Mouse (Mus musculus) lung, postnatal 0 days (tissue): ENCODE data around the gene Bcdin3d. TPM values are rescaled to one million over a fixed set of nuclear protein-coding genes. Genes with fewer than 3 reads are reported as not detected.

Source experiments
- ATAC-seq: fragments of 200-750 bp; cut with Nextera tagmentation; 2 replicates; pipeline ENCODE4 v1.8.0; 2017; ENCODE audit warnings: moderate library complexity
- DNase-seq: peaks from one replicate; pipeline ENCODE4 v3.0.0-alpha.2; 2016; ENCODE audit warnings: low spot score
- H3K27ac ChIP-seq: fragments of 300-500 bp; sonication (generic); 2 replicates; pipeline ENCODE4 v1.5.1; 2014; ENCODE audit warnings: antibody characterized with exemption, mild to moderate bottlenecking, low read length, mixed read lengths
- H3K27me3 ChIP-seq: fragments of 300-500 bp; sonication (generic); replicated peaks from 2 replicates; pipeline ENCODE4 v1.6.1; 2014; ENCODE audit warnings: low read length, mixed read lengths; ENCODE audit not compliant: insufficient read depth
- H3K36me3 ChIP-seq: fragments of 300-500 bp; sonication (generic); 2 replicates; pipeline ENCODE4 v1.6.1; 2014; ENCODE audit warnings: low read length, mixed read lengths; ENCODE audit not compliant: insufficient read depth
- H3K4me1 ChIP-seq: fragments of 300-500 bp; sonication (generic); 2 replicates; pipeline ENCODE4 v1.6.1; 2014; ENCODE audit warnings: antibody characterized with exemption, low read depth, low read length, mixed read lengths; ENCODE audit not compliant: insufficient read depth
- H3K4me2 ChIP-seq: fragments of 300-500 bp; sonication (generic); replicated peaks from 2 replicates; pipeline ENCODE4 v1.6.1; 2014; ENCODE audit warnings: low read depth, mild to moderate bottlenecking, low read length, moderate library complexity, mixed read lengths
- H3K4me3 ChIP-seq: fragments of 300-500 bp; sonication (generic); 2 replicates; pipeline ENCODE4 v1.5.1; 2014; ENCODE audit warnings: low read depth, low read length
- H3K9ac ChIP-seq: fragments of 300-500 bp; sonication (generic); replicated peaks from 2 replicates; pipeline ENCODE4 v1.6.1; 2014; ENCODE audit warnings: low read depth, mild to moderate bottlenecking
- H3K9me3 ChIP-seq: fragments of 300-500 bp; sonication (generic); 2 replicates; pipeline ENCODE4 v1.6.1; 2016; ENCODE audit warnings: low read length, mixed read lengths
- CTCF ChIP-seq: IDR thresholded peaks from 2 replicates; pipeline ENCODE4 v1.5.1; 2016; ENCODE audit warnings: antibody characterized with exemption, mild to moderate bottlenecking
- EP300 ChIP-seq: IDR thresholded peaks from 2 replicates; pipeline ENCODE4 v1.6.1; 2016; ENCODE audit warnings: antibody characterized with exemption, mild to moderate bottlenecking, control low read depth
- WGBS: fragments of 180-500 bp; shearing (Covaris S2); extraction: QIAGEN DNeasy Blood & Tissue Kit; methylation state at CpG from one replicate; pipeline ENCODE4 v1.1.7; 2014; 5-methylcytosine and 5-hydroxymethylcytosine counted together
- polyA plus RNA-seq: library from polyadenylated mRNA; unstranded; fragments of >200 nt; fragmentation: Nextera tagmentation; extraction: Ambion mirVana; gene quantifications from 2 replicates; pipeline ENCODE4 v1.2.1, GENCODE M21; 2015

Bcdin3d gene
- polyA plus RNA-seq, 1 experiment from 2014 or later = 11.5 TPM

DNA sequence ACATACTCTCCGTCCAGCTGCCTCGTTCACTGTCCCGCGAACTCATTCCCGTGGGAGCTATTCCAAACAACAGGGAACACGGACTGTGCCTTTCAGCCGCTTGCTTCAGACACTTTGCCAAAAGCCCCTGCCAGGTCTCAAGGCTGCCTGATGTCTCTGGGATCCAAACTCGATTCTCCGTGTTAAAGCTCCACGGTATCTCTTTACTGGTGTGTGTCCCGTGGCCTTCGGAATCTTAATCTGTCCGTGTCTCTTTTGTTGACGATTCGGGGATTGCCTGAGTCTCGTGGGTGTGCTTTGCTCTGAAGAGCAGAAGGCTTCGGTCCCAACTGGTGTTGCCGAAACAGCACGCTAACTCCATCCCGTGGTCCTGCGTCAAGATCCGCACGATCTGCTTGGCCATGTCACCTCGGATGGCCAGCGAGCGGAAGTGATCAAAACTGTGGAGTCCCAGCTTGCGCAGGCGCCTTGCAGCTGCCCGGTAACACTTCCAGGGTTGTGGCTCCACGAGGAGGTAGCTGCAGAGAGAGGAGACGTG, 4.2 kb downstream of the Bcdin3d start:
- Histone ChIP-seq H3K9me3 (no peaks in the 10 kb centered on the region), H3K9ac (no peak overlapping the region), H3K4me3 (no peak overlapping the region), H3K36me3 (no peaks in the 10 kb centered on the region), H3K4me2 (no peak overlapping the region), H3K27me3 (no peaks in the 10 kb centered on the region), H3K27ac (no peak overlapping the region), H3K4me1 (peaks cover 4% of the 10 kb centered on the region; the same call in 1 of the 2 replicates)
- 83% methylated on average over 31 of the region's 31 CpGs for WGBS
- DNase-seq (no peak), ATAC-seq (no peak)
- TF ChIP-seq EP300 = no peak
- no peak for TF ChIP-seq CTCF

DNA sequence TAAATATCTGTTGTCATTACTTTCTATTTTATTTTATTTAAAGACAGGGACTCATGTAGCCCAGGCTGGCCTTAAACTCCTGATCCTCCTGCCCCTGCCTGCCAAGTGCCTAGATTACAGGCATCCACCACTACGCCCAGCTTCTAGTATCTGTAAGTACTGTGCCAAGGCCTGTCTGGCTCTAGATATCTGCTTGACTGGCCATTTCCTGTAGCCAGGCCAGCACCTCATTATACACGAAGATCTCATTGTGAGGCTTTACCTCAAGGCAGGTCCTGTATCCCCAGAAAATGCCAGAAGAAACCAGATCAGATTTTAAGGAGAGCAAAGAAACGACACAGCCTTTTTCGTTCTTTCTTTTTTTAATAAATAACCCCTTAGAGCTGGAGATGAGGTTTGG, 4.8 kb downstream of the Bcdin3d start:
- Histone ChIP-seq H3K4me2 (no peak overlapping the region), H3K27ac (no peak overlapping the region), H3K36me3 (no peaks in the 10 kb centered on the region), H3K9me3 (no peaks in the 10 kb centered on the region), H3K9ac (no peak overlapping the region), H3K4me3 (no peak overlapping the region), H3K27me3 (no peaks in the 10 kb centered on the region), H3K4me1 (peaks cover 4% of the 10 kb centered on the region; the same call in 1 of the 2 replicates)
- TF ChIP-seq EP300 (no peak), CTCF (no peak)
- no peak for DNase-seq
- no peak for ATAC-seq
- 76% methylated on average over 4 of the region's 4 CpGs for WGBS

DNA sequence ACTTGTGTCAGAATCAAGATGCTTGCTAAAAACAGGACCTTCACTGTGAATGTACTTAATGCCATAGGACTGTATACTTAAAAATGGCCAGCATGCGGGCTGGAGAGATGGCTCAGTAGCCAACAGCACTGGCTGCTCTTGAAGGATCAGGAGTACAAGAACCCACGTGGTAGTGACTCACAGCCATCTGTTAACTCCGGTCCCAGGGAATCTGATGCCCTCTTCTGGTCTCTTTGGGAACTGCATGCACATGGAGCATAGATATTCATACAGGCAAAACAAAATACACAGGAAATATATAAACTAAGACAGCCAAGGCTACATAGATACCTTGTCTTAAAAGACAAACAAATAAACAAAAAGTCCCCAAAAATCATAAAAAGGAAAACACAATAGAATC, 5.5 kb downstream of the Bcdin3d start:
- TF ChIP-seq EP300 (peak; percentile 47), CTCF (peak; percentile 94)
- H3K9me3 ChIP-seq = no peaks in the 10 kb centered on the region
- ATAC-seq = peak; percentile 62

DNA sequence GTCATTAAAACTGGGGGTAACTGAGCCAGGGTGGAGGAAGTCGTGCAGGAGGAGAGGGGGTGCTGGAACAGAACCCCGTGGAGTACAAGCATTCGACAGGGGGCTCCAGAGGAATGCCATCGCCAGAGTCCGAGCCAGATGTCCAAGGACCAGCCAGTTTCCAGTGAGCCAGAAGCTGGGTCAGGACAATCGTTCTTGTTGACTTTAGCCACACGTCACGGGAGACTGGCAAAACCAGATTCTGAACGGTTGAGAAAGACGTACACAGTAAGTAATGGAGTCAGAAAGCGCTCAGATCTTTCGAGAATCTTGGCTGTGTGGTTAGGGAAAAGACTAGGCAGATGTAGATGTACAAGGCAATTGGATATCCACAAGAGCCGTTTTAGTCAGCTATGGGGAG, 11.3 kb downstream of the Bcdin3d start:
- Histone ChIP-seq H3K27ac (peak overlapping the region; percentile 43; the same call in 1 of the 2 replicates), H3K4me3 (no peak overlapping the region), H3K9ac (no peak overlapping the region), H3K4me1 (no peaks in the 10 kb centered on the region), H3K27me3 (no peaks in the 10 kb centered on the region), H3K9me3 (no peaks in the 10 kb centered on the region), H3K4me2 (peak overlapping the region; percentile 25; the same call in 1 of the 2 replicates), H3K36me3 (no peaks in the 10 kb centered on the region)
- peak; percentile 79 for DNase-seq
- WGBS = 40% methylated on average over 13 of the region's 13 CpGs
- peak; percentile 76 for ATAC-seq
- no peak for TF ChIP-seq EP300
- TF ChIP-seq CTCF = no peak

More for the DNA sequence above, 5.5 kb downstream of the Bcdin3d start:
- Histone ChIP-seq H3K4me2 (no peak overlapping the region), H3K9ac (no peak overlapping the region), H3K4me3 (no peak overlapping the region), H3K27ac (no peak overlapping the region), H3K4me1 (peaks cover 4% of the 10 kb centered on the region; the same call in 1 of the 2 replicates), H3K36me3 (no peaks in the 10 kb centered on the region), H3K27me3 (no peaks in the 10 kb centered on the region)
- DNase-seq = peak; percentile 93
- 32% methylated on average over 3 of the region's 3 CpGs for WGBS

DNA sequence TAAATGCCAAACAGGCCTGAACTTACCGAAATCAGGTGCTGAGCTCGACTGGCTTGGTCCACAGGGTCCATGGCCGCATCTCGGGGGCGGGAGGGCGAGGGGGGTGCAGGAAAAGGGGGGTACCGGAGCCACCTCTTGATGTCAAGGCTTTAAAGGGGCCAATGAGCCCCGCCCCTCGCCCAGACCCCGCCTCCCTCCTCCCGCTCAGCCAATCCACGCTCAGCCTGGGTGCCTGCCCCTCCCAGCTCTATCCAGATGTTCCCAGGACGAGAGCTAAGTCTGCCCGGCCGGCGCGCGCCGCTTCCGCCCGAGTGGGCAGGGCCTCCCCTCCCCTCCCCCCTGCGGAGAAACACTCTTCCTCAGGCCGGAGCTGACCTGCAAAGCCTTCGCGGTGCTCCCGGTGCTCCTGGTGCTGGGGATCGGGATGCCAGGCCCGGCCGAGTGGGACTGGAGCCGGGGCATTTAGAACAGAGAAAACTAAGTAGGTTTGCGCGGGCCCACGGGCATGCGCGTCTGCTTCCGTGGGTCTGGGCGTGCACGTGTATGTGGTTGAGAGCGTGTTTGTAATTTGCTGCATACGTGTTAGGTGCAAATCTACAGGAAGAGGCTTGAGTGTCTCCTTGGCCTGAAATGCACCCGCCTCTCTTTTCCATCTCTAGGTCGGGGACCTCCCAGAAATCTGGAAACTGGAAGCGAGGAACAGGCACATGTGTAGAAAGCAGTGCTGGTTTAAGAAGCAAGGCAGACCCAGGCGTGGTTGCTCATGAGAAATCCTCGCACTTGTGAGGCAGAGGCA, 16.7 kb downstream of the Bcdin3d start, which contains the start of gene Nckap5l:
Gene Nckap5l (minus strand): TSS at position 143 of the 796 bp plus-strand sequence.
- Histone ChIP-seq H3K36me3 (no peaks in the 10 kb centered on the region), H3K9me3 (no peaks in the 10 kb centered on the region), H3K9ac (peak within 1 kb of the TSS; percentile 58), H3K27ac (peak within 1 kb of the TSS; percentile 89), H3K27me3 (no peaks in the 10 kb centered on the region), H3K4me2 (peak within 1 kb of the TSS; percentile 90), H3K4me1 (peaks cover 3% of the 10 kb centered on the region; the same call in 1 of the 2 replicates), H3K4me3 (peak within 1 kb of the TSS; percentile 76)
- WGBS = 1% methylated on average over 42 of the region's 45 CpGs
- ATAC-seq = peak; percentile 95
- peak; percentile 96 for DNase-seq
- TF ChIP-seq CTCF (no peak), EP300 (no peak)

DNA sequence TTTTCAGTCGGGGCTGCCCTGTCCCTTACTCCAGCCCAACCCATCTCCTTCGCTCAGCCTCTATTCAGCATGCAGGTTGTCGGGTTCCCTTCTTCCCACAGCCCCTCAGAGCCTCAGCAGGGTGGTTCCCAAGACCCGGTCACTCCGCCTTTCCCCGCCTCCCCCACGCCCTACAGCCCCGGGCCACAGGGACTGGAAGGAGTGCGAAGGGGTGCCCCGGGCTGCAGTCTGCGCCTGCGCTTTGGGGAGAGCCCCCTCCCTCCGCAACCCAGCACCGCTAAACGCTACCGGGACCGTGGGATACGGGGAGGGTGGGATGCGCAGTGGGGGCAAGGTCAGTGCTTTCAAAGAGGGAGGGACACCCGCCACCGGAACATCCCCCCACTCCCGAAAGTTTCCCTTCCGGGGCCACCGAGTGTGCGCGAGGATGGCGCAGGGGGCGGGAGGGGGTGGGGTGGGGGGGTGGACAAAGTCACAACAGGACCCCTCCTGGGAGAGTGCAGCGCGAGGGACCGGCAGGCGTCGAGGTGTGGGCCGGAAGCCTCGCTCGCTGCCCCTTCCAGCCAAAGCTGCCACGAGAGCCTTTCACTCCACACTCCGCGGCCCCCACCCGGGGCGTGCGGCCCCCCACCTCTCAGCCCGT, 17.4 kb downstream of the Bcdin3d start:
- ATAC-seq (peak; percentile 48), DNase-seq (peak; percentile 76)
- H3K9me3 ChIP-seq = no peaks in the 10 kb centered on the region
- H3K36me3 ChIP-seq = no peaks in the 10 kb centered on the region
- H3K4me2 ChIP-seq = peak overlapping the region; percentile 90
- H3K4me3 ChIP-seq = peak overlapping the region; percentile 76
- peak overlapping the region; percentile 58 for H3K9ac ChIP-seq
- H3K27me3 ChIP-seq = no peaks in the 10 kb centered on the region
- TF ChIP-seq CTCF (no peak), EP300 (no peak)
- peaks cover 8% of the 10 kb centered on the region; the same call in 1 of the 2 replicates for H3K4me1 ChIP-seq
- WGBS = under 1% methylated on average over 29 of the region's 43 CpGs
- H3K27ac ChIP-seq = peak overlapping the region; percentile 89
